Mouse (Mus musculus) brain, embryonic 14.5 days (tissue): ENCODE measurements around the gene Sept9.

Source experiments
- CTCF ChIP-seq: fragments of 200-500 bp; IDR thresholded peaks from 2 replicates; pipeline ENCODE4 v1.5.1; 2012; ENCODE audit warnings: inconsistent platforms, mild to moderate bottlenecking, moderate library complexity, borderline replicate concordance; ENCODE audit not compliant: insufficient read depth, insufficient read length; ENCODE audit errors: extremely low read depth
- POLR2A ChIP-seq: fragments of 200-500 bp; IDR thresholded peaks from 2 replicates; pipeline ENCODE4 v1.6.1; 2012; ENCODE audit warnings: mild to moderate bottlenecking, inconsistent platforms, borderline replicate concordance; ENCODE audit not compliant: poor library complexity, insufficient read depth, insufficient read length, severe bottlenecking; ENCODE audit errors: extremely low read depth

GRCm38 (mm10) chr11:117283889-117284450, 84.5 kb downstream of the Sept9 start:
- no peak for TF ChIP-seq CTCF
- no peak for TF ChIP-seq POLR2A
